Mouse (Mus musculus) Muller cell, postnatal 12 days (primary cell): ENCODE measurements around the gene Tnnt3.
A peak's percentile ranks its signal among the peaks of the same experiment; 100 is the strongest.

Source experiments
- DNase-seq: peaks from one replicate; pipeline ENCODE4 v3.0.0-alpha.2; 2015; ENCODE audit errors: inconsistent ontology term

Gene Tnnt3

DNA sequence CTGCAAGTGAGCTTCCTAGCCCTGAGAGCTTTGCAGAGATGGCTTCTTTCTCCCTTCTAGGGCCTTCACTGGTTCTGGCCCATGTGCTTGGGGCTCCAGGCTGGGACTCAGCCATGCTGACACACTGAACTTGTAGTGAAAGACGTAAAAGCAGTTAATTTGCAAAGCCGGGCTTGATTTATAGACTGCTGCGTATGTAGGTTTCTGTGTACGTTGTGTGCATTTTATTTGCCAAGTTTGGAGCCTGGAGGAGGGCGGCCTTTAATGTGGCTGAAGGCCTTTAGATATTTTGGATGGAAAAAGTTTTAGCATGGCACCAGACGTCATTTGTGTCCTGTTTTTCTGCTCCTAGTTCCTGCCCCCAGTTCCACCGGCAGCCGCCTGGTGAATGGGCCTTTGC is 41.2 kb downstream of the Tnnt3 start:
- no peak for DNase-seq

DNA sequence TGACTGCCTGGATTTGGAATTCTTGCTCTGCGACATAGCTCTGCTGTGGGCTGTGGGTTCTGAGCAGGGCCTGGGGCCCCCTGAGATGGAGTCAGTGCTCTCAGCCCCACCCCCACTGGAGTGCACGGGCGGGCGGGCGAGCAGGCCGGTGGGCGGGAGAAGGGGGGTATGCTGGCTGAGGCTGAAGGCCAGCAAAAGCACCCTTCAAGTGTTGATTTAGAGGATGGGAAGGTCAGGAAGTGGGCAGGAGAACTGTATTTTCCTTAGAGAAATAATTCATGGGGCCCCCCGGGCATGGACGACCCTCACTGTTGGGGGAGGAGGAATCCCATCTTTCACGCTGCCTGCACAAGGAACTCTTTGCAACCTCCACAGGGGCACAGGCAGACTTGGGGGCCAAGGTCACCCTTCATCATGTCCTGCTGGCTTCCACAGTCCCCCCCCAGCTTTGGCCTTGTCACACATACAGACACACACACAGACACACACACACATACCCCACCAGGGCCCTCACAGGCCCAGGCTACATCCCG is 44.2 kb downstream of the Tnnt3 start:
- no peak for DNase-seq

DNA sequence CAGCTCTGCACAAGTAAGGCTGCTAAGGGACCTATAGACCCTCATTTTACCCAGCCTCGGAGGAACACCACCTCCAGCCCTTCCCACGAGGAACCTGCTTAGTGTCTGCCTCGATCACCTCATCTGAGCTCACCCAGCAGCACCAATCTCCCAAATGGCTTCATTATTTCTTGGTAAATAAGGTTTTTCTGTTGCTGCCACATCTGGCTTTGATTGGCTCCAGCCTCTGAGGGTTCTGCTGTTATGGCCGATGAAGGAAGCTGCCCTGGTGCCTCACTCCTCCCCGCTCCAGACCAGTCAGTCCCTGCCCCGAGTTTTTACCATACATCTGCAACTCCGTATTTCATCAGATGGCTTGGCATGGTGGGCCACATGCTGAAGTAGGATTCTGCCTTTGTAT is 47.3 kb downstream of the Tnnt3 start:
- DNase-seq = no peak

DNA sequence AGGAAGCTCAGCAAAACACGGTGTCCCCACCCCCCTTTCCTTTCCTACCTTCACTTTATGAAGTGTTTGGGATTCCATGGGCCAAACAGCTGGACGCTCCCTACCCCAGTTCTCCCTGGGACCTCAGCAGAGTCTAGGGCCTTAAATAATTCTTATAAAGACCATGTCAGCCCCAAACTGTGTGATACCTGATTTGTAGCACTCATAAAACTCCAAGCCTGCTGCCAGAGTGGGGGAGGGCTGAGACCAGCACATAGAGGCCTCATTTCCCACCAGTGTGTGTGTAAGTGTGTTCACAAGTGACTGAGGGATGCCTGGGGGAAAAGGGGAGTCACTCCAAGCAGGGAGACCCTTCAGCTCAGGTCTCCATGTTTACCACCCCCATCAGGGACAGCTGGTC is 49.2 kb downstream of the Tnnt3 start:
- no peak for DNase-seq

DNA sequence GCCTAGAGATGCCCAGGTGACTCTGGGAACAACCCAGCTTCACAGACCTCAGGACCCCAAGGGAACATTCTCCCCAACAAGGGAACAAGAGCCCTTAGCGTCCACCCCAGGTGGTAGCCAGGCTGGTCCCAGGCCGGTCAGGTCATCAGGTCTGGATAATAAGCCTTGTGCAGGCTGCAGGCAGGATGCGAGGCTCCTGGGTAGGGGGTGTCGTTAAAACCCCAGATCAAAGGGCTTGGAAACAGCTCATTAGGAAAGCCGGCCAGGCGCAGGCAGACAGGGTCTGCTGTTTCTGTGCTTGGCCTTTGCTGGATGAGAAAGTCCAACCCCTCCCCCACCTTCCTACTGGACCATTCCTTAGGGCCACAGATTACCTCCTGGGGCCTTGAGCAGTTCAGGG is 50.1 kb downstream of the Tnnt3 start:
- no peak for DNase-seq

DNA sequence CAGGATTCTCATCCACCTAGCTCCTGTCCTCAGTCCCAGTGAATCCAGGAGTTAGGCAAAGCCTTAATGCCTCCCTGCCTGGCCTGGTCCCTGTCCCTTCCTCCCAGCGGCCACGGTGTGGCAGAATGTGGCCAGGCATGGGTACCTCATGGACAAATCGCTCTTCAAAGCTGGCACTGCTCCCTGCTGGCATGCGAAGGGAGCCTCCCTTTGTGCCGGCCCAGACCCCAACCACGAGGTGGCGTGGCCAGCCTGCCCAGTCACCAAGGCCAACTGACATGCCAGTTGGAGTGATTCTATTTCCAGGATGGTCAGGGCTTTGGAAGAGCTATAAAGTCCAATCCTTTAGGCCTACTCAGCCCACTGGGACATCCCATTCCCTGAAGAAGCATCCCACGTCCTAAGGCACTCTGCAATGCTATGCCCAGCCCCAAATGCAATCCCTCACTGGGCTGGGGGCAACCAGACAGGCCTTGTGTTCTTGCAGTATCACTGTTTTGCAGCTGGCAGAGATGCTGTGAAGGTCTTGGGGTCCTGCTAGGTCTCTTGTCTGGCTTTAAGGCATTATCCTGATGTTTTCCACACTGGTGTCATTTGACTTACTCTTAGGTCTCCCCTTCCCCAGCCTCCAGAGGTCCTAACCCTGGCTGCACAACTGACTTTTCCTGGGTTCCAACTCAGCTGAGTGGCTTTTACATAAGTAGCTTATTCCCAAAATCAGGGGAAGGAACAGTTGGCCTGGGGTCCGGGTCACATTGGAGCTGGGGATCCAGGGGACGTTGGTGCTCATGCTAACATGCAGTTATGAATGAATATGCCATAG is 51.5 kb downstream of the Tnnt3 start:
- DNase-seq = peak; percentile 43

DNA sequence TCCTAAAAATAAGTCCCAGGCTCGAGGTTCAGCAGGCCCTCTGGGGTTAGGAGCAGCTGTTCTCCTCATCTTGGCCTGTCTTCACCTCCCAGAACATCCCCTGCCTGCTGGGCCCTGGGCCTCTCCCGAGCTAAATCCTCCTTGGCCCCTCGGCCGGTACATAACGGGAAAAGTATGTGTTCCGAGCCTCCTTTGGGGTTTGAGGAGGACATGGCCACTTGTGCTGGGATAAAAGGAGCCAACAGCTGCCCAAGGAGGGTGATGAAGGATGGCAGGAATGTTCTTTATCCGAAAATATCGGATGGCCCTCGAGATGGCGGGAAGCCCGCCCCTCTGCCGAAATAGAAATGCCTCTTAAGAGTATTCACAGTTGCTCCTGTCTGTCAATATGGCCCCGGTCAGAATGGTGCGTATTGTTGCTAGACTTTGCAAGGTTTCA is 52.3 kb downstream of the Tnnt3 start:
- DNase-seq = no peak

DNA sequence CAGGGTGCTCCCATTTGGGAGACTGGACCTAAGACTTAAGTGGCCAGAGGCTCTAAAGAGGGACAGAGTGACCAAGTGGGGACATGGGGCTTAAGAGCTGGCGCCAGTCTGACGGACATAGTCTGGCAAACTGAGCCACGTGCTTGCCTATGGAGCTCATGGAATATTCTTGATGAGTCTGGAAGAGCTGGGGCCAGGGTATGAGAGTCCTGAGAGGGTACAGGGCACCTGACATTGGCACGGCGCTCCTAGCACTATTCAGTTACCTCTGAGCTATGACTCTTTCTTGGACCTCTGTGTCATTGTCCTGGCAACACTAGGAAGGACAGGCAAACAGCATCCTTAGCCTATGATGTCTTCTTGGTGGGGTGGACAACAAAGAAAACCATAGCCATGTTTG is 53.1 kb downstream of the Tnnt3 start:
- no peak for DNase-seq

DNA sequence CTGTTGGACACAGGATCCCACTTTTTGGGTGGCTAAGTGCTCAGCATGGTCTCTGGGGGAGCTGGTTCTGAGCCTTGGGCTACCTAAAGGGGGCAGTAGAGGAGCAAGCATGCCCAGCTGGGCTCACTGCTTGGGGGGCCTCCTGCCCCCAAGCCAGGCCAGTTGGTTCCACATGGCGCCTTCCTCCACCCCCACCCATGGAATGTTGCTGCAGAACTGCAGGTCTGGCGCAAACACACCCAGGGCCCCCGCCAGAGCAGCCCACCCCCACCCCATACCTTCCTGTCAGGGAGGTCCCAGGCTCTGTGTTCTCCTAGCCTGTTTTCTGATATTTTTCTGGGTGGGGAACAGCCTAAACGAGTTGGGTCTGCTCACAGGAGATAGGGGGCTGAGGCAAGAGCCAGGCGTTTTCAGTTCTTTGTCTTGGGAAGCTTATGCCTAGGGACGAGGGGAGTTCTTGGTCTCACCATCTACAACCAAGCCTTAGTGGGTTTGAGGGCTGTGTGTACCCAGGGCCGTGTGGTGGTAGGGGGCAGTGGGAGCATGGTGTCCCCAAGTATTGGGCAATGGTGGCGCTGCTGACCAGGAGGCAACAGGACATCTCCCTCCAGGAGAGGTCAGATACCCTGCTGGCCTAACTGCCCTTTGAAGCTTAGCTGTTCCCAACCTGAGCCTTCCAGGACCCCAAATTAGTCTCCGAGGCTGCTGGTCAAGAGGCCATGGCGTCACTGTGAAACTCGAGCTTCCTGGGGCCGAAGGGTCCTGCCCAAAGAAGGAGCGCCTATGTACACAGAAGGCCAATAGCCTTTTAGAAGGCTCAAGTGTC is 54.2 kb downstream of the Tnnt3 start:
- no peak for DNase-seq

DNA sequence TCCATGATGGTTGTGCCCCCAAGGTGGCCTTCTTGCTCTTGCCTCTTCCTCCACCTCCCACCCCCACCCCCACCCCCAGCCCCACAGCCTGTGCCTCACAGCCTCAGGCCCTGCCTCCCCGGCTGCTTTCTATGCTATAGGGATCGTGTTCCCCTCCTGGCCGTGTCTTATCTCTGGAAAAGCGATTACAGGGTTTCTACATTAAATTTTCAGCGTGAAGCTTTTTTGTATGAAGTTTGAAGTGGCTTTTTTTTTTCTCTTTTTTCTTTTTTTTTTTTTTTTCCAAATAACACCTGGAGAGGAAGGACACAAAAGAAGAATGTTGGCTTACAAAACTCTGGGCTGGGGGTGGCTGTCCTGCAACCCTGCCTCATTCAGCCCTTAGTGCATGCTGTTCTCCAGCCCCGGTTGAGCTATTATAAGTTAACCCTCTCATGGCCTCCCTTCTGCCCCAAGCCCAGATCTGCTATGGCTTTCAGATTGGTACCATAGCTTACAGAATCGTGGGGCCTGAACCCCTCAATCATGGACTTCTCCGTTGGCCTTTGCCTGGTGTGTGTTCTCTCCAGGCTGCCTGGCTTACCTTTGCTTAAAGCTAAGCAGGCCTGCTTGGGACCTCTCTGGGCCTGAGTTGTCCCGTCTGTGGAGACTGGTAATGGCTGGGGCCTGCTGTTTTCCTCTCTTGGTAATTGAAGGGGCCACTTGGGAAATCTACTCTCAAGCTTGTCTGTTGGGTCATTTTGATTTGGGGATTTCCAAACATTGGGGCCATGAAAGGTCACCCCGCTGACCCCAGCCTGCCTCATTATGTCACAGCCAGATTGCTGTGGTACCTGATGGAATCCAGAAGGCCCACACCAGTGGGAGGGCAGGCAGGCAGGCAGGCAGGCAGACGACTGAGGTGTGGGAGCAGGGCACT is 55.0 kb downstream of the Tnnt3 start:
- DNase-seq = no peak

DNA sequence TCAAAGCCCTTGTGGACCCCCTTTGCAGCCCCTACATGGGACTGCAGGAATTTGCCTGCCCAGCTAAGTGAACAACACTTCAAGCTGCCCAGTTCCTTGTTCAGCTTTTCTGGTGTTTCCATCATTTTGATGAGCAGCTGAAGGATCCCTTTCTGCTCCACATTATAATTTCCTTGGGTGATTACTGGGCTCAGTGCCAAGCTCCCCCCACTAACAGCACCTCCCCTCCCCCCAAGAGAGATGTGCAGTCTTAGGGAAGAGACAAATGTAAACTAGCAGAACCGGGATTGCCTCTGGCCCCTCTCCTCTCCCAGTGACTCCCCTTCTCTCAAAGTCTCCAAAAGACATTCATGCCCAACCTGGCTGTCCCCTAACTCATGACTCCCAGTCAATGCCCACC is 56.0 kb downstream of the Tnnt3 start:
- no peak for DNase-seq

DNA sequence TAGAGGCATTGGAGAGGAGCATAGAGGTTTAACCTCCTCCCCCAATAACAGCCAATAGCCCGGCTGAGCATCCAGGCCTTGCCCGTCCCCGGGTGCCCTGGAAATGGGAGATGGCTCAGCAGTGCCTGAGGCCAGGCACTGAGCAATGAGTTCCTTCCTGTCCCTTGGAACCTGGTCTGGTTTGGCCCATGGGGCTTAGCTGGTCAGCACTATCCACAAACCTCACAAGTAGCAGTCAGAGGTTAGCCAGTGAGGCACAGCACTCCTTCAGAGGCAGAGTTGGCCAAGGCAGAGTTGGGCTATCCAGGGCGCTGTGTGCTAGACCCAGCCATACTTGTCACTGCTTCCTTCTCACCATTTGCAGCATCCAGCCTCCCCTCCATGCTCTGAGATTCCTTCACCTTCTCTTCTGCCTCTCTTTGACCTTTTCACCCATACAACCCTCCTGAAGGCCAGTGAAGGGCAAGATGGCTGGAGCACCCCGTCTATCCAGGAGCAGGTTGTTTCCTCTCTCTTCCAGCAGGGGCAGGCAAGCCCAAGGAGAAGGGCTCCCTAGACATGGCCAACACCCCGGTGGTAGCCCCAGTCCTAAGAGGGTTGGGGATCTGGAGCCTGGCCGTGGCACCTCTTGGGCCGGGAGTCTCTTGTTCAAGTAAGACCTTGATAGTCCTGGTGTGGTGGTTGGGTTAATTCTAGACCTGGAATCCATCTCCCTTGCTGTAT is 56.9 kb downstream of the Tnnt3 start:
- no peak for DNase-seq

DNA sequence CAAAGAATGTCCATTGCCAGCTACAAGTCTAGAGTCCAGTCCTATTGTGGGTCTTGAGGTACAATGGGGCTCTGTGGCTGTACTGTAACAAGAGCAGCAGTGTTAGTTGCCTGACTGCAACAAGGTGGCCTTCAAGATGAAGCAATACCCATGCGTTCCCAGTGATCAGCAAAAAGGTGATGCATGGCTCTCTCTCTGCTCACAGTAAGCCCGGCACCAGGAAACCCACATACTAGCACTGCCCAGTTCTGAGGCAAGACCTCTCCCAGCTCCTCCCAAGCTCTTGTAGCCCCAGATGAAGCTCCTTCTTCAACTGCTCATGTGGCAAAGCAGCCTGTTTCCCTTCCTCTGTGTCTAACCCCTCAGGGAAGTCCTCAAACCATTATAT is 57.4 kb downstream of the Tnnt3 start:
- DNase-seq = no peak

DNA sequence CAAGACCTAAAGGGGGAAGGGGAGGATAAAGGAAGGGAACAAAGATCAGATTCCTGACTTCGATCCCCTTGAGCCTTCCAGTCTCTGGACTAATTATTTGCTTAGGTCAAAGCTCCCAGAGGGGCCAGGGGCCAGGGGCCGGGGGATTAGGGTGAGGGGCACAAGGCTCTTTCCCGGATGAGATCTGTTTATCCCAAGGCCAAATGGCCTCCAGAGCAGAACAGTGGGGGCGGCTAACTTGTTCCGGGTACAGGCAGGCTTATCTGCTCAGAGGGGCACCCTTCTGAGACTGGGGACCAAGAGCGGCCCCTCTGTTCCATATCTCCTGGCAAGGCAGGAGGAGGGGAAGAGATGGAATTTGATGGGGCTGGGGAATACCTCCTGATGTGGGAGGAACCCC is 59.1 kb downstream of the Tnnt3 start:
- no peak for DNase-seq

DNA sequence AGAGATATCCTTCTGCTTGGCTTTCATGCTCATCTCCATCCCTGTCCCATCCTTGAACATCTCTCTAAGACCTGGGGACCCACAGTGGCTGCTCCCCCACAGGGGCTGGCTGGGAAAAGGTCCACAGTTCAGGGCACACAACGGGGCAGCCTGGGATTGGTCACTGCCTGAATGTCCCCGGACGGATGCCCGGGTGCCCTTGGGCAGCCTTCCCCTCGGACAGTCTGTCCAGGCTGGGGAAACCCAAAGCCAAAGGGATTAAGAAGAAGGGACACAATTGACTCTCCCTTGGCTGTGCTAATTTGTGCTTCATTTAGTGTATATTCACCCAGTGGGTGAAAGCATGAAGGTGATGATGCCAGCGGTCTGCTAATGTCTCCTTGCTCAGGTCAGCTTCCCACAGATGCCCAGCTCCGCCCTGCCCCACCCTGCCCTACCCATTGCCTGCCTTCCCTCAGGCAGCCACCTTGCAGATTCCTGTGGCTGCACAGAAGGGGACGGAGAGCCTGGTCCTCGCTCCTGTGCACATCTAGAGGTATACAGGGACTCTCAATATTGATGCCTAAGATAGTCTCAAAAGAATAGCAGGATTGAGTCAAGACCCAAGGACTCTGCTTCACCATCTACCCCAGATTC is 60.0 kb downstream of the Tnnt3 start:
- DNase-seq = no peak

DNA sequence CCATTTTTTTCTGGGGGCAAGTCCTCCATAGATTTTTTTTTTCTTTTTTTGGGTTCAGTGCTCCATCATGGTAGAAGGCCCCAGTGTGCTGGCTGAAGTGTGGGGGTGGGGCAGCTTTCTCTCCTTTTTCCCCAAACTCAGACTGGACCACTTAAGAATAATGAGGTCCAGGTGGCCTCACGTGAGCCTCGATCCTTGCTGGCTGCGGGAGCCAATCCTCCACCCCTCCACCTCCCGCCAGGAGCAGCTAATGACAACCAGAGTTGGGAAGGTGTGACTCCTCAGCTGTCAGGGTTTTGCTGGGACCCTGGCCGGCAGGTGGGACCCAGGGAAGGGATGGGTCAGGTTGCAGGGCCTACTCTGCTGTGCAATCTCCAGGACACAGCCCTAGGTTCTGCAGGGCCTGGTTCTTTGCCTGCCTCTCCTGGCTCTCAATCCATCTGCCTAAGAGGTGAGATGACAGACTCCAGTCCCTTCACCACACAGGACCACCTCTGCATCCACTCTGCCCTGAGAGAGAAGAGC is 61.1 kb downstream of the Tnnt3 start:
- no peak for DNase-seq

DNA sequence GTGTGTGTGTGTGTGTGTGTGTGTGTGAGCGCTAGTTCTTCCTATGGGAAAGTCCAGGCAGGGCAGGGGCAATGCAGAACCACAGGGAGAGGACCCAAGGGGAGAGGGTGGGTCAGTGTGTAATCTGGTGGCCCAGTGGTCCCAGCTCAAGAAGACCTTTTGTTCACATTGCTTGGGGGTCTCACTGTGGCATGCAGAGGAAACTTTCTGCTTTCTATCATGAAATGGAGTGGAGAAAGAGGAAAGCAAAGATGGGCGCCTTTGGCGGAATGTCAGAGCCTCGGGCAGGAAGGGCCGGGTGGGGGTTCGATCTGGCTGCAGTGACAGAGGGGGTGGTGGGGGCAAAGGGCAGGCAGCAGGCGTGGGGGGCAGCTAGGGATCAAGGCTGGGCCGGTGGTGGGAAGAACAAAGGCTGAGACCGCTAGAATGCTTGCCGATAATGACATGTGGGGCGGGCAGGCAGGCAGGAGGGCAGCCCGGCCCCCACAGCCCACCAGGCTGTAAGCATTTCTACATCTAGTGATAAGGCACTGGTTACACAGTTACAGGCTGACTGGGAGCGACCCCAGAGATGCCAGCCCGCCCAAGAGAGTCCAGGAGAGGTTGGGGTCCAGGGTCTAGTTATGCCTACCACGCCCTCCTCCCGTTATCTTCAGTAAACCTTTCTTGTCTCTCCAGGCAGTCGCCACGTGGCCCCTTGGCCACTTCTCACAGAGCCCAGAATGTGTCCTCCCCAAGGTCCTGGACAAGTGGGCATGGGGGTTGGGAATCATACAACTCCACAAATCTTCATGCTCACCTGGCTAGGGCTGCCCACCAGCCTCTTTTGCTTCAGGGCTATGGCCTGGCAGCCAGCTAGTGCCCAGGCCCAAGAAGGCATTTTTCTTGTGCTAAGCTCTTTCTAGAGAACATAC is 62.6 kb downstream of the Tnnt3 start:
- DNase-seq = no peak

DNA sequence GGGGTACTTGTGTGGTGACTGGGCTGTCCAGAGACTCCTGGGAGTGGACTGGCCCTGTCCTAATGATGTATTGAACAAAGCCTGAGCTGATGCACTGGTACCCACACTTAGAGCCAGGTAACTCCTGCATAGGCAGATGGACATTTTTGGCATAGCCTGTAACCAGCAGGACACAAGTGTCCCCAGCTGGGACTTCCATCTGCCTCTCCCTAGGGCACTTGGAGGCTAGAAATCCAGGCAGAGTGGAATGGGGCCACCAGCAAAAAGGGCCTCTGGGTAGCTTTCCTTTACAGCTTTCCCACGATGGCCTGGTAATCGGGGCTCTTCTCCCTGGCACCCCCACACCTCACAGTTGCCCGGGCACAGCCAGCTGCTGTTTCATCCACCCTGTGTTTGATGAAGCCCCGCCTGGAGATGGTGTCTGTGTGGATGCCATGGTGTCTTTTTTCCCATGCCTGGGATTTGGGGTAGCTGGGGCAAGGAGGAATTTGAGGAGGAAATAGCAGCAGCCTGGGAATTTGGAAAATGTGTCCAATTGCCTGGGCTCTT is 63.3 kb downstream of the Tnnt3 start:
- DNase-seq = no peak

DNA sequence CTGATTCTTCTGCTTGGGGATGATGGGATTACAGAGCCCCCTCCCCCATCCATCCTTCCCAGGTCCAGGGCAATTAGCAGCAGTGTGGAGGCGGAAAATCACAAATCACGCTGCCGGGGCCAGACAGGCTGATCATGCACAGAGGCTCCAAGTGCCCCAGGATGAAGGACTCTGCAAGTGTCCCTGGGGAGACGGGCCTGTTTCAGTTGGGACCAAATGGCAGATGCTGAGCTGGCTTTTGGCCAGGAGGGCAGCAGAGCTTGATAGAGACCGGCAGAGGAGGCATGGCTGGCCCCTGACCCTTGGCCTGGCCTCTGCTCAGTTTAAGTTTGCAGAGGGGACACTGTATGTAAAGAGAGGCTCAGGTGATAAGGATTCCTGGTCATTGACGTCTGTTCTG is 64.5 kb downstream of the Tnnt3 start:
- DNase-seq = no peak
